Mouse (Mus musculus): ENCODE measurements around the gene Ugt1a6b. TPM values are rescaled to one million over a fixed set of nuclear protein-coding genes. Genes with fewer than 3 reads are reported as not detected.

Gene Ugt1a6b
- total RNA-seq, 2 experiments from 2014 or later: not detected

GRCm38 (mm10) chr1:88256886-88257663 is 154.0 kb downstream of the Ugt1a6b start:
- no peak for ATAC-seq (replicated peaks; ENCODE audit: low FRiP score, poor library complexity, severe bottlenecking)

GRCm38 (mm10) chr1:88257681-88258080 is 154.6 kb downstream of the Ugt1a6b start:
- no peak for ATAC-seq (replicated peaks; ENCODE audit: low FRiP score, poor library complexity, severe bottlenecking)

- ATAC-seq (replicated peaks; ENCODE audit: low FRiP score, poor library complexity, severe bottlenecking): no peak
Measured at GRCm38 (mm10) chr1:88258361-88258760, 155.3 kb downstream of the Ugt1a6b start.

GRCm38 (mm10) chr1:88258881-88259642 is 156.0 kb downstream of the Ugt1a6b start:
- no peak for ATAC-seq (replicated peaks; ENCODE audit: low FRiP score, poor library complexity, severe bottlenecking)

GRCm38 (mm10) chr1:88259643-88260024 is 156.6 kb downstream of the Ugt1a6b start:
- ATAC-seq (replicated peaks; ENCODE audit: low FRiP score, poor library complexity, severe bottlenecking): no peak

- ATAC-seq (replicated peaks; ENCODE audit: low FRiP score, poor library complexity, severe bottlenecking): no peak
Measured at GRCm38 (mm10) chr1:88260114-88260513, 157.1 kb downstream of the Ugt1a6b start.

- no peak for ATAC-seq (replicated peaks; ENCODE audit: low FRiP score, poor library complexity, severe bottlenecking)
Measured at GRCm38 (mm10) chr1:88260604-88261377, 157.7 kb downstream of the Ugt1a6b start.

- no peak for ATAC-seq (replicated peaks; ENCODE audit: low FRiP score, poor library complexity, severe bottlenecking)
Measured at GRCm38 (mm10) chr1:88261706-88262105, 158.7 kb downstream of the Ugt1a6b start.

- ATAC-seq (replicated peaks; ENCODE audit: low FRiP score, poor library complexity, severe bottlenecking): no peak
Measured at GRCm38 (mm10) chr1:88262255-88262654, 159.2 kb downstream of the Ugt1a6b start.

GRCm38 (mm10) chr1:88262961-88263360 is 159.9 kb downstream of the Ugt1a6b start:
- ATAC-seq (replicated peaks; ENCODE audit: low FRiP score, poor library complexity, severe bottlenecking): no peak

- no peak for ATAC-seq (replicated peaks; ENCODE audit: low FRiP score, poor library complexity, severe bottlenecking)
Measured at GRCm38 (mm10) chr1:88263778-88264177, 160.7 kb downstream of the Ugt1a6b start.

- no peak for ATAC-seq (replicated peaks; ENCODE audit: low FRiP score, poor library complexity, severe bottlenecking)
Measured at GRCm38 (mm10) chr1:88264237-88264868, 161.3 kb downstream of the Ugt1a6b start.

GRCm38 (mm10) chr1:88264869-88265240 is 161.8 kb downstream of the Ugt1a6b start:
- ATAC-seq (replicated peaks; ENCODE audit: low FRiP score, poor library complexity, severe bottlenecking): no peak

- no peak for ATAC-seq (replicated peaks; ENCODE audit: low FRiP score, poor library complexity, severe bottlenecking)
Measured at GRCm38 (mm10) chr1:88266123-88266522, 163.1 kb downstream of the Ugt1a6b start.

- no peak for ATAC-seq (replicated peaks; ENCODE audit: low FRiP score, poor library complexity, severe bottlenecking)
Measured at GRCm38 (mm10) chr1:88267489-88267888, 164.4 kb downstream of the Ugt1a6b start.

GRCm38 (mm10) chr1:88268070-88268469 is 165.0 kb downstream of the Ugt1a6b start:
- no peak for ATAC-seq (replicated peaks; ENCODE audit: low FRiP score, poor library complexity, severe bottlenecking)

Measured in erythroblast, adult 5-6 weeks (primary cell).